Mouse (Mus musculus) forebrain, embryonic 12.5 days (tissue): Measurements from ENCODE around the gene Phlda3. TPM values are rescaled to one million over a fixed set of nuclear protein-coding genes. Genes with fewer than 3 reads are reported as not detected.

Experiments used
- ATAC-seq: fragments of 200-750 bp; cut with Nextera tagmentation; 2 replicates; pipeline ENCODE4 v1.8.0; 2017; ENCODE audit warnings: moderate TSS enrichment; ENCODE audit not compliant: low FRiP score
- H3K27ac ChIP-seq: fragments of 300-500 bp; sonication (generic); 2 replicates; pipeline ENCODE4 v1.5.1; 2016; ENCODE audit warnings: mild to moderate bottlenecking
- H3K27me3 ChIP-seq: fragments of 300-500 bp; sonication (generic); 2 replicates; pipeline ENCODE4 v1.6.1; 2016; ENCODE audit warnings: mild to moderate bottlenecking
- H3K36me3 ChIP-seq: fragments of 300-500 bp; sonication (generic); replicated peaks from 2 replicates; pipeline ENCODE4 v1.6.1; 2016; ENCODE audit warnings: mild to moderate bottlenecking
- H3K4me1 ChIP-seq: fragments of 300-500 bp; sonication (generic); 2 replicates; pipeline ENCODE4 v1.6.1; 2016
- H3K4me2 ChIP-seq: fragments of 300-500 bp; sonication (generic); 2 replicates; pipeline ENCODE4 v1.6.1; 2016; ENCODE audit warnings: mild to moderate bottlenecking, moderate library complexity
- H3K4me3 ChIP-seq: fragments of 300-500 bp; sonication (generic); replicated peaks from 2 replicates; pipeline ENCODE4 v1.5.1; 2016; ENCODE audit warnings: mild to moderate bottlenecking
- H3K9ac ChIP-seq: fragments of 300-500 bp; sonication (generic); 2 replicates; pipeline ENCODE4 v1.6.1; 2016; ENCODE audit warnings: mild to moderate bottlenecking
- H3K9me3 ChIP-seq: fragments of 300-500 bp; sonication (generic); 2 replicates; pipeline ENCODE4 v1.6.1; 2016
- WGBS: fragments of 180-500 bp; shearing (Covaris S2); methylation state at CpG from one replicate; pipeline ENCODE4 v1.1.7; 2016; 5-methylcytosine and 5-hydroxymethylcytosine counted together
- polyA plus RNA-seq: library from polyadenylated mRNA; unstranded; fragments of >200 nt; fragmentation: Nextera tagmentation; extraction: Ambion mirVana; gene quantifications from 2 replicates; pipeline ENCODE4 v1.2.1, GENCODE M21; 2016

Phlda3 gene
- polyA plus RNA-seq, 1 experiment from 2014 or later, result 16.9 TPM

- Histone ChIP-seq H3K4me1 (peaks cover 22% of the 10 kb centered on the region), H3K36me3 (no peaks in the 10 kb centered on the region), H3K4me2 (no peak overlapping the region), H3K27ac (no peak overlapping the region), H3K9ac (no peak overlapping the region), H3K4me3 (no peak overlapping the region), H3K27me3 (peaks cover 26% of the 10 kb centered on the region), H3K9me3 (no peaks in the 10 kb centered on the region)
- no peak for ATAC-seq
- WGBS, result 80% methylated on average over 9 of the region's 9 CpGs
These were observed 2.3 kb upstream of the Phlda3 start for GRCm38 (mm10) chr1:135763503-135764205.

GRCm38 (mm10) chr1:135764206-135764528 is 1.8 kb upstream of the Phlda3 start:
- Histone ChIP-seq H3K4me2 (no peak overlapping the region), H3K4me3 (no peak overlapping the region), H3K36me3 (no peaks in the 10 kb centered on the region), H3K9me3 (no peaks in the 10 kb centered on the region), H3K27ac (no peak overlapping the region), H3K9ac (no peak overlapping the region), H3K27me3 (peaks cover 26% of the 10 kb centered on the region), H3K4me1 (peaks cover 22% of the 10 kb centered on the region)
- no peak for ATAC-seq
- 75% methylated on average over 2 of the region's 2 CpGs for WGBS

- H3K9me3 ChIP-seq, result no peaks in the 10 kb centered on the region
- H3K36me3 ChIP-seq, result no peaks in the 10 kb centered on the region
- H3K4me1 ChIP-seq, result peaks cover 23% of the 10 kb centered on the region
- H3K4me3 ChIP-seq, result peak overlapping the region; percentile 60
- peak; percentile 34 for ATAC-seq
- peaks cover 26% of the 10 kb centered on the region for H3K27me3 ChIP-seq
- peak overlapping the region; percentile 93 for H3K4me2 ChIP-seq
- H3K9ac ChIP-seq, result peak overlapping the region; percentile 79
- H3K27ac ChIP-seq, result peak overlapping the region; percentile 68
- 33% methylated on average over 30 of the region's 30 CpGs for WGBS
These were observed 830 bp downstream of the Phlda3 start for GRCm38 (mm10) chr1:135766592-135767306.

- H3K27ac ChIP-seq, result no peak overlapping the region
- H3K9ac ChIP-seq, result no peak overlapping the region
- no peak for ATAC-seq
- H3K4me3 ChIP-seq, result peak overlapping the region; percentile 60; the same call in 1 of the 2 replicates
- H3K9me3 ChIP-seq, result no peaks in the 10 kb centered on the region
- no peaks in the 10 kb centered on the region for H3K36me3 ChIP-seq
- peak overlapping the region; percentile 93 for H3K4me2 ChIP-seq
- WGBS, result 82% methylated on average over 4 of the region's 4 CpGs
- peaks cover 23% of the 10 kb centered on the region for H3K4me1 ChIP-seq
- H3K27me3 ChIP-seq, result peaks cover 26% of the 10 kb centered on the region
These were observed 1.5 kb downstream of the Phlda3 start for GRCm38 (mm10) chr1:135767324-135767890.

GRCm38 (mm10) chr1:135768400-135768799 is 2.5 kb downstream of the Phlda3 start:
- H3K9me3 ChIP-seq, result no peaks in the 10 kb centered on the region
- H3K27me3 ChIP-seq, result peaks cover 26% of the 10 kb centered on the region
- no peak overlapping the region for H3K4me3 ChIP-seq

GRCm38 (mm10) chr1:135770237-135770636 is 4.3 kb downstream of the Phlda3 start:
- peaks cover 23% of the 10 kb centered on the region for H3K4me1 ChIP-seq
- no peak overlapping the region for H3K4me3 ChIP-seq
- ATAC-seq, result no peak
- WGBS, result 74% methylated on average over 7 of the region's 7 CpGs
- H3K36me3 ChIP-seq, result no peaks in the 10 kb centered on the region
- H3K27ac ChIP-seq, result no peak overlapping the region
- no peak overlapping the region for H3K4me2 ChIP-seq
- no peaks in the 10 kb centered on the region for H3K9me3 ChIP-seq
- H3K9ac ChIP-seq, result no peak overlapping the region
- peaks cover 14% of the 10 kb centered on the region for H3K27me3 ChIP-seq

More at GRCm38 (mm10) chr1:135768400-135768799, 2.5 kb downstream of the Phlda3 start:
- 97% methylated on average over 2 of the region's 2 CpGs for WGBS
- ATAC-seq, result no peak
- H3K4me1 ChIP-seq, result peaks cover 23% of the 10 kb centered on the region
- no peak overlapping the region for H3K4me2 ChIP-seq
- H3K27ac ChIP-seq, result no peak overlapping the region
- no peak overlapping the region for H3K9ac ChIP-seq
- no peaks in the 10 kb centered on the region for H3K36me3 ChIP-seq

- ATAC-seq, result no peak
- Histone ChIP-seq H3K4me2 (no peak overlapping the region), H3K9ac (no peak overlapping the region), H3K27me3 (peaks cover 8% of the 10 kb centered on the region), H3K4me1 (peaks cover 16% of the 10 kb centered on the region), H3K27ac (no peak overlapping the region), H3K4me3 (no peak overlapping the region), H3K9me3 (no peaks in the 10 kb centered on the region), H3K36me3 (no peaks in the 10 kb centered on the region)
- WGBS, result 69% methylated on average over 12 of the region's 12 CpGs
These were observed 5.1 kb downstream of the Phlda3 start for GRCm38 (mm10) chr1:135770896-135771572.

- no peak overlapping the region for H3K4me2 ChIP-seq
- H3K4me1 ChIP-seq, result peaks cover 13% of the 10 kb centered on the region
- H3K4me3 ChIP-seq, result no peak overlapping the region
- WGBS, result 80% methylated on average over 8 of the region's 8 CpGs
- H3K9me3 ChIP-seq, result no peaks in the 10 kb centered on the region
- no peaks in the 10 kb centered on the region for H3K36me3 ChIP-seq
- H3K27ac ChIP-seq, result no peak overlapping the region
- ATAC-seq, result no peak
- peaks cover 7% of the 10 kb centered on the region for H3K27me3 ChIP-seq
- no peak overlapping the region for H3K9ac ChIP-seq
These were observed 5.7 kb downstream of the Phlda3 start for GRCm38 (mm10) chr1:135771573-135771970.

- H3K27me3 ChIP-seq, result peaks cover 4% of the 10 kb centered on the region; the same call in 1 of the 2 replicates
- H3K36me3 ChIP-seq, result no peaks in the 10 kb centered on the region
- H3K9ac ChIP-seq, result no peak overlapping the region
- no peak overlapping the region for H3K27ac ChIP-seq
- H3K4me2 ChIP-seq, result no peak overlapping the region
- H3K9me3 ChIP-seq, result no peaks in the 10 kb centered on the region
- no peak for ATAC-seq
- no peak overlapping the region for H3K4me3 ChIP-seq
- H3K4me1 ChIP-seq, result peaks cover 9% of the 10 kb centered on the region
These were observed 10.7 kb downstream of the Phlda3 start for GRCm38 (mm10) chr1:135776596-135776995.

- Histone ChIP-seq H3K27ac (no peak overlapping the region), H3K9ac (no peak overlapping the region), H3K4me3 (no peak overlapping the region), H3K36me3 (no peaks in the 10 kb centered on the region), H3K9me3 (no peaks in the 10 kb centered on the region), H3K27me3 (peaks cover 4% of the 10 kb centered on the region; the same call in 1 of the 2 replicates), H3K4me2 (no peak overlapping the region), H3K4me1 (peaks cover 9% of the 10 kb centered on the region)
- no peak for ATAC-seq
- 97% methylated on average over 1 of the region's 1 CpGs for WGBS
These were observed 11.1 kb downstream of the Phlda3 start for GRCm38 (mm10) chr1:135777046-135777445.

- H3K27me3 ChIP-seq, result peaks cover 4% of the 10 kb centered on the region; the same call in 1 of the 2 replicates
- no peak within 1 kb of the TSS for H3K4me3 ChIP-seq
- H3K27ac ChIP-seq, result 0 out of 2 replicates have a peak within 1 kb of the TSS, but pooled peaks have one; percentile 16
- ATAC-seq, result no peak
- no peaks in the 10 kb centered on the region for H3K9me3 ChIP-seq
- H3K36me3 ChIP-seq, result no peaks in the 10 kb centered on the region
- peak within 1 kb of the TSS; percentile 8; the same call in 1 of the 2 replicates for H3K4me2 ChIP-seq
- no peak within 1 kb of the TSS for H3K9ac ChIP-seq
- 41% methylated on average over 22 of the region's 22 CpGs for WGBS
- H3K4me1 ChIP-seq, result peaks cover 18% of the 10 kb centered on the region
These were observed 13.0 kb downstream of the Phlda3 start, which contains the start of gene Tnni1 for GRCm38 (mm10) chr1:135778780-135779535. Tnni1 (plus strand) TSS chr1:135779434.
